Mouse (Mus musculus) central nervous system, embryonic 18 days (tissue): ENCODE measurements around the gene 0610037L13Rik. TPM values are rescaled to one million over a fixed set of nuclear protein-coding genes. Genes with fewer than 3 reads are reported as not detected.

Source experiments
- polyA plus RNA-seq: library from polyadenylated mRNA; depleted of rRNA; stranded (reverse); fragments of >200 nt; gene quantifications from 2 replicates; pipeline ENCODE4 v1.2.3, GENCODE M21; 2012; rRNA removed

The 0610037L13Rik gene
- polyA plus RNA-seq = 130 and 144 TPM in 2 replicates

DNA sequence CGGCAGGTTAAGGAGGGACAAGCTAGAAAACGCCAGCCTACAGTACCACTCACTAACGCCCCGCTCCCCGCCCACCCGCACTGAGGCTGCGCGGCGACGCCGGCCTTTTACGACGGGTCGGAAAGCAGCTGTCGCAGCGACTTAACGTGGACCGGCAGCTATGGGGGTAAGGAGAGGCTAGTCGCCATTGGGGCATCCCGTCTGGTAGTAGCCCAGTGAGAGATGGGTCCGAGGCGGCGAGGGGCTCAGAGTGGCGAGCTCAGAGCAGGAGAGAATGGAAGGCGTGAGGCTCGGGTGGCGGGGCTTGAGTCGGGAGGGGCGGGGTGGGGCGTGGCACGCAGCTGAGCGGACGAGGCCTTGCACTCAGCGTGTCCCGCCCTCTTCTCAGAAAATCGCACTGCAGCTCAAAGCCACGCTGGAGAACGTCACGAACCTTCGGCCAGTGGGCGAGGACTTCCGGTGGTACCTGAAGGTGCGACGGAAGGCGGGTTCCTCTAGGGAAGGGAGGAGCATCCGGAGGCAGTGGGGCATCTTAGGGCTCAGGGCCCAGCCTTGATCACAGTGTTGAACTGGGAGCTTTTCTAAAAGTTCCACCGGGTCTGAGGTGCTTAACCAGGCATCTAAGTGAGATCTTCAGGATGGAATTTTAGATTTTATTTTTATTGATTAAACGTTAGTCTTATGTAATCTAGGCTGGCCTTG, at the start of gene 0610037L13Rik:
0610037L13Rik (plus strand) TSS at position 83 of the 702 bp plus-strand sequence.

GRCm38 (mm10) chr4:107879254-107880050, 10.2 kb upstream of the 0610037L13Rik start, which contains the start of gene Magoh:
Gene Magoh, plus strand, starts transcription at chr4:107879755.

DNA sequence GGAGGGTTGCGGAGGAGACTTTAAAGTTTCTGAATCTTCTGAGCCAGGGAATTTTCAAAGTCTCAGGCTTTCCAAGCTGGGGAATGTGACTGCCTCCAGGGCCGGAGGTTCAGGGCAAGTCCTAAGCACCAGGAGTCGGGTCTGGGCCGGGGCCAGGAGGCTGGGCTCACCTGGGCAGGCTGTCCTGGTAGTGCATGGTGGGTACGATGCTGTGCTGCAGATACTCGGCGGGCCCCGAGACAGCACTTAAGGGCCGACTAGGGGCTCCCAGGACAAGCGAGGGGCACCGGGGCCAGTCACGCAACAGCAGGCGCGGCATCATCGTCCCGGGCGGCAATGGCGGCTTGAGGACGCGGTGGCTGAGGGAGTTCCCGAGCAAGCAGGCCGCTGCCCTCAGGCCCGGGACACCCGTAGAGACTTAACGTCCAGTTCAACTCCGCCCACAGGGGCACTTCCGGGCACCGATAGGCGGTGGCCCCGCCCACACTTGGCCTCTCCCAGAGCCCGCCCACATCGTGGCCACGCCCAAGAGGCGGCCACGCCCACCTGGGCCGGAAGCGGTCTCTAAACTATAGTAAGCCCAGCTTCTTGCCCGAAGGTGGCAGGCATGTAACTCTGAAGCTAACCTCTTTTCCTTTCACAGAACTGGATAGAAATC, 33.7 kb downstream of the 0610037L13Rik start, which contains the start of gene Cpt2:
Cpt2 (minus strand) TSS at position 466 of the 658 bp plus-strand sequence.

Other genes starting within 250 kb of the 0610037L13Rik start
- gene Dmrtb1, start 205.6 kb upstream of the 0610037L13Rik start, polyA plus RNA-seq = 18.4 and 21.7 TPM in 2 replicates
- gene Lrp8, start 87.6 kb upstream of the 0610037L13Rik start, polyA plus RNA-seq = 117 and 125 TPM in 2 replicates
- 117 and 131 TPM in 2 replicates for gene Magoh, start 10.1 kb upstream of the 0610037L13Rik start, polyA plus RNA-seq
- gene Cpt2, start 33.8 kb downstream of the 0610037L13Rik start, polyA plus RNA-seq = 8.1 and 9.7 TPM in 2 replicates
- gene Slc1a7, start 78.5 kb downstream of the 0610037L13Rik start, polyA plus RNA-seq = 0.03 and 0.05 TPM in 2 replicates
- gene Podn, start 206.6 kb downstream of the 0610037L13Rik start, polyA plus RNA-seq = 5.7 and 6.2 TPM in 2 replicates